Comparison of ENCODE assay signal across 16 mouse cellular contexts in genomic region chr4:150420576-150421263, GRCm38 (mm10).
DNase-seq lines count a peak whose midpoint lies in the region; ATAC-seq and TF ChIP-seq lines count a peak whose summit lies in the region.
"Had no signal": no experiment of that assay in that cellular context is flagged by ENCODE, and none has a peak within 500 bp of the region (broad histone marks: within the 10 kb centered on the region; RNA-seq: fewer than 3 reads in every experiment).

No protein-coding gene starts in this region.

- H3K4me1 ChIP-seq in hindbrain, embryonic 14.5 days (replicated peaks; ENCODE audit: control insufficient read depth, insufficient read depth, low read length), result peaks cover 18% of the 10 kb centered on the region
- no peaks in the 10 kb centered on the region for H3K4me1 ChIP-seq in hindbrain, postnatal 0 days (ENCODE audit: insufficient read depth, low read length)
- H3K4me1 ChIP-seq in spleen, adult 2 months (ENCODE audit: control insufficient read depth, insufficient read depth, insufficient read length), result peaks cover 3% of the 10 kb centered on the region; the same call in 1 of the 2 replicates

- no peaks in the 10 kb centered on the region for H3K9me3 ChIP-seq in hindbrain, embryonic 14.5 days (ENCODE audit: control insufficient read depth, low read length)
- H3K9me3 ChIP-seq in hindbrain, postnatal 0 days (ENCODE audit: low read length), result no peaks in the 10 kb centered on the region
- H3K9me3 ChIP-seq: limb, embryonic 13.5 days had no signal

- no peak overlapping the region for H3K4me3 ChIP-seq in hindbrain, embryonic 14.5 days (replicated peaks; ENCODE audit: low read length)
- no peak overlapping the region for H3K4me3 ChIP-seq in hindbrain, postnatal 0 days (ENCODE audit: low read length)
- no peak overlapping the region for H3K4me3 ChIP-seq in spleen, adult 2 months (ENCODE audit: extremely low read depth, insufficient read depth, insufficient read length)
- H3K4me3 ChIP-seq: limb, embryonic 13.5 days had no signal

- no peak for ATAC-seq in hindbrain, embryonic 14.5 days (ENCODE audit: low FRiP score)
- ATAC-seq in hindbrain, postnatal 0 days, result no peak

- no peak overlapping the region for H3K9ac ChIP-seq in hindbrain, embryonic 14.5 days
- H3K9ac ChIP-seq in hindbrain, postnatal 0 days (replicated peaks; ENCODE audit: low read length), result no peak overlapping the region
- H3K9ac ChIP-seq: limb, embryonic 13.5 days had no signal

- no peak for DNase-seq in hindbrain, embryonic 14.5 days (ENCODE audit: low spot score)
- DNase-seq in hindbrain, postnatal 0 days (ENCODE audit: low spot score), result no peak
- peak in 1 of 2 experiments; percentile 46 for DNase-seq in spleen, adult 2 months (ENCODE audit: low read depth in 1 of 2, low spot score in 2 of 2)
- DNase-seq in spleen, postnatal 4 days (ENCODE audit: low spot score in 2 of 2), result no peak
- peak; percentile 64 for DNase-seq in NIH3T3 (ENCODE audit: low read depth)
- DNase-seq in kidney, postnatal 14 days, result no peak
- DNase-seq in left cerebral cortex, adult 9 months (ENCODE audit: low spot score in 2 of 2), result no peak
- DNase-seq: adrenal gland, postnatal 10 days; cerebellum, adult 11 months; cerebellum, postnatal 36 days; gastrocnemius, postnatal 25 days; kidney, adult 2 months; kidney, postnatal 36 days; layer of hippocampus, adult 9-11 months; lung, postnatal 10 days had no signal

- H3K27ac ChIP-seq in hindbrain, embryonic 14.5 days, result peak overlapping the region; percentile 2; the same call in 1 of the 2 replicates
- no peak overlapping the region for H3K27ac ChIP-seq in hindbrain, postnatal 0 days
- H3K27ac ChIP-seq in spleen, adult 2 months (ENCODE audit: insufficient read depth, low read length), result 0 out of 2 replicates have a peak overlapping the region, but pooled peaks have one; percentile 15
- H3K27ac ChIP-seq: limb, embryonic 13.5 days had no signal

- TF ChIP-seq CTCF in hindbrain, postnatal 0 days (IDR thresholded peaks at IDR 0.05; ENCODE audit: low read depth), result no peak
- no peak for TF ChIP-seq CTCF in spleen, adult 2 months (IDR thresholded peaks at IDR 0.05; ENCODE audit: extremely low read depth, insufficient read depth, insufficient read length, insufficient replicate concordance)

- no peaks in the 10 kb centered on the region for H3K36me3 ChIP-seq in hindbrain, embryonic 14.5 days (replicated peaks; ENCODE audit: control insufficient read depth, insufficient read depth)
- H3K36me3 ChIP-seq in hindbrain, postnatal 0 days (ENCODE audit: insufficient read depth, low read length), result no peaks in the 10 kb centered on the region
- H3K36me3 ChIP-seq in spleen, adult 2 months (ENCODE audit: control insufficient read depth, insufficient read depth, low read length), result no peaks in the 10 kb centered on the region

- H3K27me3 ChIP-seq in hindbrain, embryonic 14.5 days (ENCODE audit: control insufficient read depth, insufficient read depth, low read length), result no peaks in the 10 kb centered on the region
- no peaks in the 10 kb centered on the region for H3K27me3 ChIP-seq in hindbrain, postnatal 0 days (ENCODE audit: insufficient read depth, low read length)
- H3K27me3 ChIP-seq in spleen, adult 2 months (ENCODE audit: control insufficient read depth, insufficient read depth, low read length), result no peaks in the 10 kb centered on the region
- H3K27me3 ChIP-seq: limb, embryonic 13.5 days had no signal

- H3K4me2 ChIP-seq in hindbrain, embryonic 14.5 days (replicated peaks), result no peak overlapping the region
- H3K4me2 ChIP-seq in hindbrain, postnatal 0 days (ENCODE audit: low read depth, low read length), result no peak overlapping the region
- H3K4me2 ChIP-seq: limb, embryonic 13.5 days had no signal

- 65% methylated on average over 10 of the region's 10 CpGs for WGBS in hindbrain, embryonic 14.5 days
- WGBS in hindbrain, postnatal 0 days, result 52% methylated on average over 10 of the region's 10 CpGs
- WGBS in spleen, adult 2 months, result 80% methylated on average over 10 of the region's 10 CpGs

- no peak for TF ChIP-seq POLR2A in spleen, adult 2 months (IDR thresholded peaks at IDR 0.05; ENCODE audit: low read depth, low read length)
